Mouse (Mus musculus) forebrain, embryonic 13.5 days (tissue): ENCODE measurements around the gene Bmx. TPM values are rescaled to one million over a fixed set of nuclear protein-coding genes. Genes with fewer than 3 reads are reported as not detected.

Source experiments
- ATAC-seq: fragments of 200-750 bp; cut with Nextera tagmentation; 2 replicates; pipeline ENCODE4 v1.8.0; 2017
- H3K27ac ChIP-seq: fragments of 300-500 bp; sonication (generic); 2 replicates; pipeline ENCODE4 v1.5.1; 2015; ENCODE audit warnings: inconsistent platforms, mild to moderate bottlenecking, moderate library complexity
- H3K27me3 ChIP-seq: fragments of 300-500 bp; sonication (generic); 2 replicates; pipeline ENCODE4 v1.6.1; 2015; ENCODE audit warnings: mild to moderate bottlenecking, inconsistent platforms
- H3K36me3 ChIP-seq: fragments of 300-500 bp; sonication (generic); 2 replicates; pipeline ENCODE4 v1.6.1; 2015; ENCODE audit warnings: mild to moderate bottlenecking, inconsistent platforms; ENCODE audit not compliant: poor library complexity, severe bottlenecking
- H3K4me1 ChIP-seq: fragments of 300-500 bp; sonication (generic); 2 replicates; pipeline ENCODE4 v1.6.1; 2015; ENCODE audit warnings: inconsistent platforms
- H3K4me2 ChIP-seq: fragments of 300-500 bp; sonication (generic); 2 replicates; pipeline ENCODE4 v1.6.1; 2015; ENCODE audit warnings: inconsistent platforms, mild to moderate bottlenecking, moderate library complexity
- H3K4me3 ChIP-seq: fragments of 300-500 bp; sonication (generic); 2 replicates; pipeline ENCODE4 v1.5.1; 2015; ENCODE audit warnings: mild to moderate bottlenecking, inconsistent platforms
- H3K9ac ChIP-seq: fragments of 300-500 bp; sonication (generic); 2 replicates; pipeline ENCODE4 v1.6.1; 2015; ENCODE audit warnings: mild to moderate bottlenecking, inconsistent platforms
- H3K9me3 ChIP-seq: fragments of 300-500 bp; sonication (generic); replicated peaks from 2 replicates; pipeline ENCODE4 v1.6.1; 2016; ENCODE audit warnings: inconsistent platforms
- WGBS: fragments of 180-500 bp; shearing (Covaris S2); methylation state at CpG from one replicate; pipeline ENCODE4 v1.1.7; 2015; 5-methylcytosine and 5-hydroxymethylcytosine counted together
- polyA plus RNA-seq: library from polyadenylated mRNA; unstranded; fragments of >200 nt; fragmentation: Nextera tagmentation; extraction: Ambion mirVana; gene quantifications from 2 replicates; pipeline ENCODE4 v1.2.1, GENCODE M21; 2015

Gene Bmx
- polyA plus RNA-seq, 1 experiment from 2014 or later, result 0.17 TPM

DNA sequence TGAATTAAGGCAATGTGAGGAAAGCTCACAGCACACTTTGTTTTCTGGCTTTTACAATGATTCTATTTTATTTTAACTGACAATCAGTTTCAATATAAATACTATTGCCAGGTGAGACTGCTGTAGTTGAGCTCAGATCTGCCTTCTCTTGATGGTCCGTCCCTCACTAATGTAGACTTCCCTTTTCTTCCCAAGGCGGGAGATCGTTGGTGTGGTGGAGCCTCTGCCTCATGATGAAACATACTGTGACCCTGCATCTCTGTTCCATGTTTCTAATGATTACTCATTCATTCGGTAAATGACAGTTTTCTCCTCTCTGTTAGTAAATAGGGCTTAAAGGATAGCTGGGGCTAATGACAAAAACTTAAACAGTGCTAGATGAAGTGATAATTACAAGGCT lies 84.1 kb downstream of the Bmx start:
- Histone ChIP-seq H3K4me3 (no peak overlapping the region), H3K9ac (no peak overlapping the region), H3K36me3 (no peaks in the 10 kb centered on the region), H3K4me2 (no peak overlapping the region), H3K4me1 (no peaks in the 10 kb centered on the region), H3K9me3 (no peaks in the 10 kb centered on the region), H3K27ac (no peak overlapping the region), H3K27me3 (no peaks in the 10 kb centered on the region; the same call in 1 of the 2 replicates)
- ATAC-seq, result no peak
- WGBS, result 86% methylated on average over 4 of the region's 4 CpGs

DNA sequence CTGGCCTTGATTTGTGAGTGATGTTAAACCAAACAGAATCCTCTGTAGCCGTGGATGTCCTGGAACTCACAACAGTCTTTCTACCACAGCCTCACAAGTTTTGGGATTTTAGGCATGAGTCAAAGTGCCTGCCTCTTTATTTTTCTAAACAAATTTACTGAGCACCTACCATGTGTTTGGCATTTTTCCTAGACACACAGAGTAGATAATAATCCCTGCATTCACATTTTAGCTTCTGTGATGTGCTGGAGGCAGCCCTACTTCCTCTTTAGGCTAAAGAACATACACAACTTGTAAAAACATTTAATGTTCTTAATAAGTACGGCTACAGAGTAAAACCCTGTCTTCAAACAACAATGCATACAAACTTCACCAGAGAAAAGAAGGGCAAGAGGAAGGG lies 87.0 kb downstream of the Bmx start:
- H3K9me3 ChIP-seq, result no peaks in the 10 kb centered on the region
- H3K4me1 ChIP-seq, result no peaks in the 10 kb centered on the region
- no peak overlapping the region for H3K4me3 ChIP-seq
- no peaks in the 10 kb centered on the region for H3K36me3 ChIP-seq
- H3K27ac ChIP-seq, result no peak overlapping the region
- 80% methylated on average over 2 of the region's 2 CpGs for WGBS
- no peak overlapping the region for H3K4me2 ChIP-seq
- no peak for ATAC-seq
- no peaks in the 10 kb centered on the region; the same call in 1 of the 2 replicates for H3K27me3 ChIP-seq
- H3K9ac ChIP-seq, result no peak overlapping the region

DNA sequence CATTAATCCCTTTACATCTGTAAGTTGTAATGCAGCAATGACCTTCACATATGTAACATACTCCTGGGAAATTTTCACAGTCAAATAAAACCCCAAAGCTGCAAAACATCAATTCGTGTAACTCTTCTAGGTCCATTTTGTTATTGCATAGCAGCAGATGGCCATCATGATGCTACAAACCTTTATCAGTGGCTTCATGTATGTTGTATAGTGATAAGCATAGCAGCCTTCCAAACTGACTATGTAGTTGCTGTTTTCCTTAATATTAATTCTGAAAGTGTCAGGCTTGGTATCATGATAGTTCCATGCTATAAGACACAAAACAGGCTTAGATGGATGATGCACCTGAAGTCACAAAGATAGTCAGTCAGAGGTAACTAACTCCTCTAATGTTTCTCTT lies 93.3 kb downstream of the Bmx start:
- 81% methylated on average over 1 of the region's 1 CpGs for WGBS

GRCm38 (mm10) chrX:164154594-164154993 lies 103.4 kb downstream of the Bmx start:
- WGBS, result 84% methylated on average over 5 of the region's 5 CpGs
- Histone ChIP-seq H3K9me3 (no peaks in the 10 kb centered on the region), H3K9ac (no peak overlapping the region), H3K27ac (no peak overlapping the region), H3K27me3 (no peaks in the 10 kb centered on the region), H3K4me1 (no peaks in the 10 kb centered on the region), H3K4me2 (no peak overlapping the region), H3K4me3 (no peak overlapping the region), H3K36me3 (no peaks in the 10 kb centered on the region)
- ATAC-seq, result no peak

More for the DNA sequence above, 93.3 kb downstream of the Bmx start:
- Histone ChIP-seq H3K4me2 (no peak overlapping the region), H3K4me1 (no peaks in the 10 kb centered on the region), H3K9me3 (no peaks in the 10 kb centered on the region), H3K27ac (no peak overlapping the region), H3K36me3 (no peaks in the 10 kb centered on the region), H3K27me3 (no peaks in the 10 kb centered on the region; the same call in 1 of the 2 replicates), H3K4me3 (no peak overlapping the region), H3K9ac (no peak overlapping the region)
- no peak for ATAC-seq

GRCm38 (mm10) chrX:164153606-164154005 lies 104.4 kb downstream of the Bmx start:
- Histone ChIP-seq H3K9me3 (no peaks in the 10 kb centered on the region), H3K36me3 (no peaks in the 10 kb centered on the region), H3K9ac (no peak overlapping the region), H3K4me1 (no peaks in the 10 kb centered on the region), H3K27me3 (no peaks in the 10 kb centered on the region), H3K4me2 (no peak overlapping the region), H3K4me3 (no peak overlapping the region), H3K27ac (no peak overlapping the region)
- ATAC-seq, result no peak

DNA sequence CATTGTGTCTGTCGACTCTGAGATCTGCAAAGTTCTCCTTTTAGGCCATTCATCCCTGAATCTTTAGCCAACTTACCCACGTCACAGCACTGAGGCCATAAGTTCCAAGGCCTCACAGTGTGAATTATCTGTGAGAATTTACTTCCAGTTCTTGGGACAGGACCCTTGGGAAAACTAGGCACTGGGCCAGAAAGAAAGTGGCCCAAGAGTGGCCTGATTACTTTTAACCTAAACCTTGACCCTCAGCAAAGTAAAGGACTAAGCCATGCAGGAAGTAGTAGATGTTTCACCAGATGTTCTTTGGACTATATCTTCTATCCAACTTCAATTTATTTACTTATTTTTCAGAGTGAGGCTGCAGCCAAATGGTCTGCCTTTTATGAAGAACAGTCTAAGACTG lies 105.3 kb downstream of the Bmx start:
- WGBS, result 81% methylated on average over 2 of the region's 2 CpGs
- no peaks in the 10 kb centered on the region for H3K9me3 ChIP-seq
- H3K4me3 ChIP-seq, result no peak overlapping the region
- no peak for ATAC-seq
- H3K27ac ChIP-seq, result no peak overlapping the region
- H3K36me3 ChIP-seq, result no peaks in the 10 kb centered on the region
- no peaks in the 10 kb centered on the region for H3K4me1 ChIP-seq
- no peak overlapping the region for H3K4me2 ChIP-seq
- H3K9ac ChIP-seq, result no peak overlapping the region
- H3K27me3 ChIP-seq, result no peaks in the 10 kb centered on the region

- H3K27me3 ChIP-seq, result no peaks in the 10 kb centered on the region
- no peak for ATAC-seq
- H3K4me3 ChIP-seq, result no peak overlapping the region
- no peak overlapping the region for H3K4me2 ChIP-seq
- no peak overlapping the region for H3K27ac ChIP-seq
- WGBS, result 90% methylated on average over 6 of the region's 6 CpGs
- H3K9ac ChIP-seq, result no peak overlapping the region
- H3K36me3 ChIP-seq, result no peaks in the 10 kb centered on the region
- H3K9me3 ChIP-seq, result no peaks in the 10 kb centered on the region
- H3K4me1 ChIP-seq, result no peaks in the 10 kb centered on the region
These were observed 112.3 kb downstream of the Bmx start for GRCm38 (mm10) chrX:164145463-164146250.

Other genes with a start within 250 kb of the Bmx start
- 0.26 and 0.35 TPM in 2 replicates for gene Car5b, start 230.2 kb downstream of the Bmx start, polyA plus RNA-seq
- 36.6 and 41.5 TPM in 2 replicates for gene Siah1b, start 181.7 kb downstream of the Bmx start, polyA plus RNA-seq
- 0.19 and 0.27 TPM in 2 replicates for gene Cltrn, start 169.4 kb downstream of the Bmx start, polyA plus RNA-seq
- gene Ace2, start 118.9 kb downstream of the Bmx start, polyA plus RNA-seq, result 0.23 TPM in 1 of 2 replicates, not detected in the other
- gene Pir, start 11.2 kb upstream of the Bmx start, polyA plus RNA-seq, result 3.8 and 4.1 TPM in 2 replicates
- gene Vegfd, start 115.2 kb upstream of the Bmx start, polyA plus RNA-seq, result 0.23 and 0.35 TPM in 2 replicates
- gene Piga, start 161.6 kb upstream of the Bmx start, polyA plus RNA-seq, result 10.7 TPM in 2 replicates
- not detected in 2 replicates for gene Asb11, start 178.8 kb upstream of the Bmx start, polyA plus RNA-seq
- not detected in 2 replicates for gene Asb9, start 248.1 kb upstream of the Bmx start, polyA plus RNA-seq